Mouse (Mus musculus) thymus, adult 2 months (tissue): Measurements from ENCODE around the gene 1700021F05Rik. TPM values are rescaled to one million over a fixed set of nuclear protein-coding genes. Genes with fewer than 3 reads are reported as not detected.

Experiments
- DNase-seq: peaks from one replicate; pipeline ENCODE4 v3.0.0; 2021
- H3K27ac ChIP-seq: fragments of 200-500 bp; 2 replicates; pipeline ENCODE4 v1.5.1; 2012; ENCODE audit warnings: low read length, control low read depth; ENCODE audit not compliant: control insufficient read depth, insufficient read depth
- H3K27me3 ChIP-seq: fragments of 200-500 bp; 2 replicates; pipeline ENCODE4 v1.6.1; 2012; ENCODE audit warnings: mild to moderate bottlenecking, low read length, moderate library complexity, mixed read lengths; ENCODE audit not compliant: control insufficient read depth, insufficient read depth
- H3K36me3 ChIP-seq: fragments of 200-500 bp; 2 replicates; pipeline ENCODE4 v1.6.1; 2012; ENCODE audit warnings: mild to moderate bottlenecking, low read length, moderate library complexity; ENCODE audit not compliant: control insufficient read depth, insufficient read depth
- H3K4me1 ChIP-seq: fragments of 200-500 bp; replicated peaks from 2 replicates; pipeline ENCODE4 v1.6.1; 2012; ENCODE audit warnings: low read length; ENCODE audit not compliant: control insufficient read depth, insufficient read depth
- H3K4me3 ChIP-seq: fragments of 200-500 bp; 2 replicates; pipeline ENCODE4 v1.5.1; 2012; ENCODE audit warnings: mild to moderate bottlenecking, low read length, control low read depth, moderate library complexity; ENCODE audit not compliant: control insufficient read depth, insufficient read depth
- CTCF ChIP-seq: fragments of 200-500 bp; IDR thresholded peaks from 2 replicates; pipeline ENCODE4 v1.5.1; 2012; ENCODE audit warnings: mild to moderate bottlenecking, control low read depth, low read length, moderate library complexity, borderline replicate concordance; ENCODE audit not compliant: control insufficient read depth, poor library complexity, insufficient read depth; ENCODE audit errors: extremely low read depth
- POLR2A ChIP-seq: fragments of 200-500 bp; IDR thresholded peaks from 2 replicates; pipeline ENCODE4 v1.6.1; 2012; ENCODE audit warnings: mild to moderate bottlenecking, low read length, control low read depth, moderate library complexity; ENCODE audit not compliant: control insufficient read depth, poor library complexity, insufficient read depth; ENCODE audit errors: extremely low read depth
- WGBS: fragments of 180-500 bp; shearing (Covaris S2); methylation state at CpG from one replicate; pipeline ENCODE4 v1.1.7; 2018; 5-methylcytosine and 5-hydroxymethylcytosine counted together
- polyA plus RNA-seq: library from polyadenylated mRNA; depleted of rRNA; stranded (reverse); fragments of >200 nt; gene quantifications from 2 replicates; pipeline ENCODE4 v1.2.3, GENCODE M21; 2012; rRNA removed

The 1700021F05Rik gene
- polyA plus RNA-seq, 1 experiment: 8.0 TPM

DNA sequence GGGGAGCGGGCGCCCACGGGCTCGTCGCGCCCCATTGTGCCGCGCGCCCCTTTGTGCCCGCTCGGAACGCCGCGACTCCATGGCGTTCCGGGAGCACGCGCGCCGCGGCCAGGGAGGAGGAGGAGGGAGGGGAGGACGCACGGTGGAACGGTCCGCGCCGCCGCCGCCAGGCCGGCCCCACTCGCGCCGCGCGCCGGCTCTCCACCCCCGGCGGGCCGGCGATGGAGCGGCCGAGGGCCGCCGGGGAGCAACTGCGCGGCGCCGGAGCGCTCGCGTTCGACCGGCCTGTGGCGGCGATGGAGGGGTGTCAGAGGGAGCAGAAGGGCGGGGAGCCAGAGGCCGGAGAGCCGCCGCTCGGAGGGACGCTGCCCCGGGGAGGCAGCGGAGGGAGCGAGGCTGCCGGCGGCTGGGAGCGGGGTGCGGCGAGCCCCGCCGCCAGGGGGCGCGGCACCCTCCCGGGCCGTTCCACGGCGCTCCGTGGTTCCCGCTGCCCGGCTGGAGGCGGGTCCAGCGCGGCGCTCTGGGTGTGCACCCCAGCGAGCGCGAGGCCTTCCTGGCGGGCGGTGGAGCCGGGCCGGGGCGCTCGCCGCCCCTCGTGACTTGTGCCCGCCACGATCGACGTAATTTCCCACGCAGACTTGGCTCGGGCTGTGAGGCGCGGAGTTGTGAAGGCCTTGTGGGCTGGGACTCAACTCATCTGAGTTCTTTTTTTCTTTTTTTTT, 61.2 kb downstream of the 1700021F05Rik start:
- H3K4me1 ChIP-seq: peaks cover 2% of the 10 kb centered on the region; the same call in 1 of the 2 replicates
- peak; percentile 85 for DNase-seq
- no peak overlapping the region; the same call in 1 of the 2 replicates for H3K27ac ChIP-seq
- WGBS: under 1% methylated on average over 101 of the region's 103 CpGs
- no peaks in the 10 kb centered on the region for H3K27me3 ChIP-seq
- peak overlapping the region; percentile 99 for H3K4me3 ChIP-seq
- no peaks in the 10 kb centered on the region for H3K36me3 ChIP-seq
- TF ChIP-seq POLR2A: no peak
- peak; percentile 93 for TF ChIP-seq CTCF

DNA sequence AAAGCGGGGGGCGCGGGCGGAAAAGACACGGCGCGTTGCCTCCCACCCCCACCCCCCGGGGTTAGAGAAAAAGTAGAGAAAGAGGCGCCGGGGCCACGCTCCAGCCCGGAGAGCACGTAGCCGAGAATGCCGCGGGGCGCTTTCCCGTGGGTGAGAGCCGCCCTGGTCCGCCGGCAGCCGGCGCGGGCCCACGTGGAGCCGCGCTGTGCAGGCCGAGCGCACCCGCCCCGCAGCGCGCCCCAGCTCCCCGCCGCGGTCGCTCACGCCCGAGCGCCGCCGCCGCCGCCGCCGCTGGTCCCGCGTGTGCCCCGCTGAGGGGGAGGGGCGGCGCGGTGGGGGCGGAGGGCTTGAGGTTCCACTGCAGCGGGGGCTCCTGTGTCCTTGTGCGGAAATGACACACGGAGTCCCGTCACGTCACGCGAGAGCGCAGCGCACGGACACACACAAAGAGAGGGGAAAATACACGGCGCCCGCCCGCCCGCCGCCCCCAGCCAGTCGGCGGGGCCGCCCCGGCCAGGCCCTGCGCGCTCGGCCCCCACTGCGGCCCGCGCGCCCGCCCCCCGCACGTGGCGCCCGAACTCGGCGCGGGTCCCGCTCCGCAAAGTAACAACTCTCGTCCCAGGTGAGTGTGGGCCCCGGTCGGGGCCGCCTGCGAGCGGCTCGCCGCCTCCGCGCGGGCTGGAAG, 61.9 kb downstream of the 1700021F05Rik start, which contains the start of gene Bend3:
Gene Bend3, plus strand, starts transcription at position 81 of the 685 bp plus-strand sequence.
- under 1% methylated on average over 96 of the region's 101 CpGs for WGBS
- TF ChIP-seq POLR2A (no peak), CTCF (no peak)
- H3K4me3 ChIP-seq: peak within 1 kb of the TSS; percentile 99
- peak; percentile 65 for DNase-seq
- H3K27me3 ChIP-seq: no peaks in the 10 kb centered on the region
- no peak within 1 kb of the TSS for H3K27ac ChIP-seq
- H3K4me1 ChIP-seq: peaks cover 2% of the 10 kb centered on the region; the same call in 1 of the 2 replicates
- H3K36me3 ChIP-seq: no peaks in the 10 kb centered on the region

DNA sequence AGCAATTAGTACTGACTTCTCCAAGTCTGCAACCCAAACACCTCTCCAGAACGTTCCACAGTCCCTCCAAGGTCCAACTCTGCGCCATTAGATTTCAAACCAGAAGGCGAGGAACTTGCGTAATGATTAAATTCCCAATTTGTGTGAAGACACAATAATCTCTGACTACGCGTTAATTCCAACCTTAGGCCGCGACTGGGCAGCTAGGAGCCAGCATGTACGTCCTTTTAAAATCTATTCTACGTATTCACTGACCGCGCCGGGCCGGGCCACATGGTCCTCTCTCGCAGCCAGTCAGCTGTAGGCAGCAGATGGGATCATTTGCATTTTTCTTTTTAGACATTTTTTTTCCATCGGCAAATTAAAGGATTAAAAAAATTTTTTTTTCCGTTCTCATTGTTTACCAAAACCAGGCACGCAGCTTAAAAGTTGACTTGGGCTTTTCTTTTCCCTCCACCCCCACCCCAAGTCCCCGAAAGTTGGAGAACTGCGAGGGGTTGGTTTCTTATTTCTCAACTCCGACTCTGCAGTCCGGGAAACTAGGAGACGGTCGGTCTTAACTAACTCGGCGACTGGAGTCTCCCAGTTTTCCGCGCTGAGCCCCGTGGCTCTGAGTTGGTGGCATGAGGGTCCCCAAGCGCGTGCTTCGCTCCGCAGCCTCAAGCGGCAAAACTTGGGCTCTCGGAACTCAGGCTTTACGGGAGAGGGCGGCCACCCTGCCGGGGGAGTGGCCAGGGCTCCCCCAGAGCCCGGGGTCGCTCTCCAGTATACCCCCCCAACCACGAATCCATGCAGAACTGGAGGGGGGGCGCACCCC, 62.7 kb downstream of the 1700021F05Rik start:
- peak overlapping the region; percentile 99 for H3K4me3 ChIP-seq
- DNase-seq: peak; percentile 24
- WGBS: 10% methylated on average over 42 of the region's 42 CpGs
- no peaks in the 10 kb centered on the region for H3K27me3 ChIP-seq
- peaks cover 2% of the 10 kb centered on the region; the same call in 1 of the 2 replicates for H3K4me1 ChIP-seq
- H3K27ac ChIP-seq: no peak overlapping the region
- TF ChIP-seq POLR2A (no peak), CTCF (no peak)
- no peaks in the 10 kb centered on the region for H3K36me3 ChIP-seq

DNA sequence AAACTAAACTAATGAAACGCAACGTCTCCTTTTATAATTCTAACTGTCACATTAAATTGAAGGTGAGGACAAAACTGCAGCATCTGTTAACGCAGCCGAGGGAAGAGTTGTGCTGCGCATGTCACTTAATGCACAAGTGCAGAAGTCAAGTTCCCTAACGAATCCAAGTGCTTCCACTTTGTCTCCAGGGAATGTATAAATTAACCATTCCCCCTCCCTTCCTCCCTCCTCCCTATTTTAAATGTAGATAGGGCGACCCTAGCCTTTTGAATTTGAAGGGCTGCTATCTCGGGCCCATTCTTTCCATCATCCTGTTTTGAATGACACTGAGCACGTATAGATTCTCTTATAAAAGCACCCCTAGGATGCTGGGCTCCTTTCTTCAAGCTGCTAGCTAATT, 63.3 kb downstream of the 1700021F05Rik start:
- H3K27ac ChIP-seq: no peak overlapping the region
- TF ChIP-seq CTCF (no peak), POLR2A (no peak)

GRCm38 (mm10) chr10:43475376-43475775, 65.4 kb downstream of the 1700021F05Rik start:
- DNase-seq: peak; percentile 26
- Histone ChIP-seq H3K4me3 (no peak overlapping the region), H3K4me1 (peaks cover under 1% of the 10 kb centered on the region; the same call in 1 of the 2 replicates), H3K27me3 (no peaks in the 10 kb centered on the region), H3K36me3 (no peaks in the 10 kb centered on the region), H3K27ac (no peak overlapping the region)
- TF ChIP-seq CTCF (no peak), POLR2A (no peak)
- 32% methylated on average over 4 of the region's 4 CpGs for WGBS

More for the DNA sequence above, 63.3 kb downstream of the 1700021F05Rik start:
- Histone ChIP-seq H3K27me3 (no peaks in the 10 kb centered on the region), H3K4me3 (no peak overlapping the region), H3K4me1 (peaks cover 2% of the 10 kb centered on the region; the same call in 1 of the 2 replicates), H3K36me3 (no peaks in the 10 kb centered on the region)
- 80% methylated on average over 9 of the region's 9 CpGs for WGBS
- no peak for DNase-seq

Other genes starting within 250 kb of the 1700021F05Rik start
- 5.1 and 7.3 TPM in 2 replicates for gene Bend3, start 62.2 kb downstream of the 1700021F05Rik start, polyA plus RNA-seq
- gene Gm9803, start 16.9 kb downstream of the 1700021F05Rik start, polyA plus RNA-seq: 125 and 155 TPM in 2 replicates
- gene Cd24a, start 37.3 kb upstream of the 1700021F05Rik start, polyA plus RNA-seq: 247 and 273 TPM in 2 replicates